Mouse (Mus musculus) forebrain, embryonic 15.5 days (tissue): Measurements from ENCODE around the gene Kcnk13. TPM values are rescaled to one million over a fixed set of nuclear protein-coding genes. Genes with fewer than 3 reads are reported as not detected.
A peak's percentile ranks its signal among the peaks of the same experiment; 100 is the strongest.

Experiments used
- ATAC-seq: fragments of 200-750 bp; cut with Nextera tagmentation; replicated peaks from 2 replicates; pipeline ENCODE4 v1.8.0; 2017; ENCODE audit warnings: mild to moderate bottlenecking, moderate TSS enrichment, moderate library complexity
- H3K27ac ChIP-seq: fragments of 300-500 bp; sonication (generic); replicated peaks from 2 replicates; pipeline ENCODE4 v1.5.1; 2015; ENCODE audit warnings: mild to moderate bottlenecking, inconsistent platforms
- H3K27me3 ChIP-seq: fragments of 300-500 bp; sonication (generic); 2 replicates; pipeline ENCODE4 v1.6.1; 2015; ENCODE audit warnings: inconsistent platforms
- H3K36me3 ChIP-seq: fragments of 300-500 bp; sonication (generic); 2 replicates; pipeline ENCODE4 v1.6.1; 2015; ENCODE audit warnings: mild to moderate bottlenecking, inconsistent platforms
- H3K4me1 ChIP-seq: fragments of 300-500 bp; sonication (generic); 2 replicates; pipeline ENCODE4 v1.6.1; 2015; ENCODE audit warnings: inconsistent platforms
- H3K4me2 ChIP-seq: fragments of 300-500 bp; sonication (generic); replicated peaks from 2 replicates; pipeline ENCODE4 v1.6.1; 2015; ENCODE audit warnings: mild to moderate bottlenecking, inconsistent platforms
- H3K4me3 ChIP-seq: fragments of 300-500 bp; sonication (generic); 2 replicates; pipeline ENCODE4 v1.5.1; 2015; ENCODE audit warnings: mild to moderate bottlenecking, inconsistent platforms
- H3K9ac ChIP-seq: fragments of 300-500 bp; sonication (generic); replicated peaks from 2 replicates; pipeline ENCODE4 v1.6.1; 2015; ENCODE audit warnings: mild to moderate bottlenecking, inconsistent platforms
- H3K9me3 ChIP-seq: fragments of 300-500 bp; sonication (generic); 2 replicates; pipeline ENCODE4 v1.6.1; 2016; ENCODE audit warnings: inconsistent platforms
- WGBS: fragments of 180-500 bp; shearing (Covaris S2); methylation state at CpG from one replicate; pipeline ENCODE4 v1.1.7; 2015; ENCODE audit warnings: mixed read lengths; 5-methylcytosine and 5-hydroxymethylcytosine counted together
- polyA plus RNA-seq: library from polyadenylated mRNA; unstranded; fragments of >200 nt; fragmentation: Nextera tagmentation; extraction: Ambion mirVana; gene quantifications from 2 replicates; pipeline ENCODE4 v1.2.1, GENCODE M21; 2015

Gene Kcnk13
- polyA plus RNA-seq, 1 experiment from 2014 or later, result 1.1 TPM

GRCm38 (mm10) chr12:99939179-99939578 is 25.1 kb upstream of the Kcnk13 start:
- no peak for ATAC-seq
- Histone ChIP-seq H3K27me3 (no peaks in the 10 kb centered on the region), H3K27ac (no peak overlapping the region), H3K4me1 (no peaks in the 10 kb centered on the region), H3K4me3 (no peak overlapping the region), H3K4me2 (no peak overlapping the region), H3K36me3 (peaks cover 12% of the 10 kb centered on the region; the same call in 1 of the 2 replicates), H3K9me3 (no peaks in the 10 kb centered on the region), H3K9ac (no peak overlapping the region)
- 86% methylated on average over 6 of the region's 6 CpGs for WGBS

- WGBS, result 84% methylated on average over 7 of the region's 7 CpGs
- Histone ChIP-seq H3K36me3 (peaks cover 18% of the 10 kb centered on the region; the same call in 1 of the 2 replicates), H3K27ac (no peak overlapping the region)
These were observed 23.6 kb upstream of the Kcnk13 start for GRCm38 (mm10) chr12:99940704-99941103.

GRCm38 (mm10) chr12:99942441-99942840 is 21.9 kb upstream of the Kcnk13 start:
- no peaks in the 10 kb centered on the region for H3K9me3 ChIP-seq
- H3K9ac ChIP-seq, result no peak overlapping the region
- H3K4me2 ChIP-seq, result no peak overlapping the region
- ATAC-seq, result no peak
- WGBS, result 93% methylated on average over 8 of the region's 8 CpGs
- H3K4me3 ChIP-seq, result no peak overlapping the region
- no peak overlapping the region for H3K27ac ChIP-seq
- H3K27me3 ChIP-seq, result no peaks in the 10 kb centered on the region
- H3K36me3 ChIP-seq, result peaks cover 20% of the 10 kb centered on the region
- no peaks in the 10 kb centered on the region for H3K4me1 ChIP-seq

More at GRCm38 (mm10) chr12:99940704-99941103, 23.6 kb upstream of the Kcnk13 start:
- Histone ChIP-seq H3K4me2 (no peak overlapping the region), H3K4me1 (no peaks in the 10 kb centered on the region), H3K9me3 (no peaks in the 10 kb centered on the region), H3K4me3 (no peak overlapping the region), H3K9ac (no peak overlapping the region), H3K27me3 (no peaks in the 10 kb centered on the region)
- no peak for ATAC-seq

DNA sequence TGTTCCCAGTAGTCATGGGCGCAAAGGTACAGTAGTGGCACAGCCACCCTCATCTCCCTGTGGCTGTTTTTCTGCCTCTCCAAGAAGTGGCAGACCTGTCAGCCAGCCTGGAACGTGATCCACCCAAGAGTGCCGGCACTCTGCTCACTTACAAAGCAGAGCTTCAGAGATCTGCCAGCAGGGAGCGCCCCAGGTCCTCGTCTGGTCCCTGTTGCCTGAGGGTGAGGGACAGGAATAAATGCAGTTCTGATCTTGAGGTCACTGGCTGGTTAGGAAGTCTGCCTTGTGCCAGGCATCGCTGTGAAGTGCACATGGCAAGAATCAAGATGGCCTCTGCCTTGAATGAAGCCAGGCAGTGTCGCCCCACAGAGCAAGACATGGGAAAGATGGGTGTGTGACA is 11.4 kb upstream of the Kcnk13 start:
- no peak for ATAC-seq

GRCm38 (mm10) chr12:99956411-99956810 is 7.9 kb upstream of the Kcnk13 start:
- no peak overlapping the region for H3K4me2 ChIP-seq
- no peak overlapping the region for H3K9ac ChIP-seq
- no peaks in the 10 kb centered on the region for H3K27me3 ChIP-seq
- H3K9me3 ChIP-seq, result no peaks in the 10 kb centered on the region
- H3K36me3 ChIP-seq, result peaks cover 8% of the 10 kb centered on the region; the same call in 1 of the 2 replicates
- WGBS, result 83% methylated on average over 7 of the region's 7 CpGs
- H3K27ac ChIP-seq, result no peak overlapping the region
- H3K4me1 ChIP-seq, result peaks cover 19% of the 10 kb centered on the region
- H3K4me3 ChIP-seq, result no peak overlapping the region
- ATAC-seq, result no peak

More for the DNA sequence above, 11.4 kb upstream of the Kcnk13 start:
- Histone ChIP-seq H3K27me3 (no peaks in the 10 kb centered on the region), H3K4me1 (peaks cover 2% of the 10 kb centered on the region; the same call in 1 of the 2 replicates), H3K9ac (no peak overlapping the region), H3K4me2 (no peak overlapping the region), H3K9me3 (no peaks in the 10 kb centered on the region), H3K4me3 (no peak overlapping the region), H3K36me3 (peaks cover 8% of the 10 kb centered on the region; the same call in 1 of the 2 replicates), H3K27ac (no peak overlapping the region)
- 56% methylated on average over 7 of the region's 7 CpGs for WGBS

DNA sequence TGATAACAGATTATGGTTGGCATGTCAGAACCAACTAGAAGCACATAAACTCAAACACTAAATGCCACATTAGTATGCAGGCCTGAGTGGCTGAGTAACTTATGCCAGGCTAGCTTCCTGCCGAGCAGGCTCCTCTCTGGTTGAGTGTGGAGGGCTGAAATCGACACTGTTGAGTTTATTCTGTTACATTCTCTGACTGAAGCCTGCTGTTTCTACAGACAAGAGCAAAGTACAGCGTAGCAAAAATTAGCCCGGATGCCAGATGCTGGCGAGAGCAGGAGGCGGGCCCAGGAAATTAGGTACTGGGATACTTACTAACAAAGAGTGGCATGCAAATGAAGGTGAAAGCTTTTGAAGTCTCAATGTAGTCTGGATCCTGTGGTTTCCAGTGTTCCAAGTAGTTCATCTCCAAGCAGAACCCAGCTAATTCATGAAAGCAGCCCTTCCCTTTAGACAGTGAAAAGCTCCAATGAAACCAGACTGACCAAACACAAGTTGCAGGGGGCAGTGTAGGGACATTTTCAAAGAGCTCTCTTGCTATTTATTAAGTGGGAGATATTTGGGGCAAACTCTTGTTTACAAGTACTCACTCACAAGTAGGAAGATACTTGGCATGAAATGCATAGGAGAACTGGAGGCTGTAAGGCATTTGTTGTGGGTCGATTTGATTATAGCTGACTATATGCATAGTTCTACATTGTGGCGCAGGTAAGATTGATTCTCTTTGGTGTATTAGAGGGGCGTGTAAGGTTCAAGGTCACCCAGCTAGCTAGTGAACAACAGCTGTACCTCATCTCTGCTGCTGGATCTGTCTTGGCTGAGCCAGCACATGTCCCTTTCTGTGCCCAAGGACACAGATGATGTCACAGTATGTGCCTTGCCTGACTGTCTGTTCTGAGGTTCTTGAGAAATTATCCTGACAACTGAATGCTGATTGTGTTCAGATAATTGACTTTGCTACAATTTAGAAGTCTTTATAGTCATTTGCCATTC is 5.9 kb upstream of the Kcnk13 start:
- Histone ChIP-seq H3K27ac (peak overlapping the region; percentile 39), H3K36me3 (peaks cover 5% of the 10 kb centered on the region; the same call in 1 of the 2 replicates), H3K27me3 (peaks cover 6% of the 10 kb centered on the region; the same call in 1 of the 2 replicates), H3K4me2 (no peak overlapping the region), H3K9me3 (no peaks in the 10 kb centered on the region), H3K9ac (no peak overlapping the region), H3K4me1 (peaks cover 19% of the 10 kb centered on the region), H3K4me3 (no peak overlapping the region)
- ATAC-seq, result peak; percentile 60
- WGBS, result 35% methylated on average over 9 of the region's 9 CpGs

DNA sequence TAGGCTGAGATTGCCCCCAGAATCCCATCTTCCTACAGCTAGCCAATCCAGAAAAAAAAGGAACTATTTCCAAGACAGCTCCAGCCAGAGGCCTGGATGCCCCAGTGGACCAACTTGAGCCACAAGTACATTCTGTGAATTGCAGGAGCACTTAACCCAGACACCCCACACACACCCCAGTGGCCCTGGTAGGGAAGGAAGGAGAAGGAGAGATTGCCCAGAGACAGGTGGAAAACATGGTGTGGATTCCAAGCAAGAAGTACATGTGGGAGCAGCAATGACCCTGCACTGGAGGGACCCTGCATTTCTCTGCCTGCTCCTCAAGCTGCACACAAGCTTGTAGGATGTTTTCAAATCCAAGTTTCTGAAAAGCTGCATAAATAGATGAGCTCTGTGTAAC is 5.0 kb upstream of the Kcnk13 start:
- Histone ChIP-seq H3K4me3 (no peak overlapping the region), H3K36me3 (peaks cover 5% of the 10 kb centered on the region; the same call in 1 of the 2 replicates), H3K4me2 (no peak overlapping the region), H3K27ac (no peak overlapping the region), H3K4me1 (peaks cover 21% of the 10 kb centered on the region), H3K27me3 (peaks cover 16% of the 10 kb centered on the region), H3K9me3 (no peaks in the 10 kb centered on the region), H3K9ac (no peak overlapping the region)
- ATAC-seq, result no peak

DNA sequence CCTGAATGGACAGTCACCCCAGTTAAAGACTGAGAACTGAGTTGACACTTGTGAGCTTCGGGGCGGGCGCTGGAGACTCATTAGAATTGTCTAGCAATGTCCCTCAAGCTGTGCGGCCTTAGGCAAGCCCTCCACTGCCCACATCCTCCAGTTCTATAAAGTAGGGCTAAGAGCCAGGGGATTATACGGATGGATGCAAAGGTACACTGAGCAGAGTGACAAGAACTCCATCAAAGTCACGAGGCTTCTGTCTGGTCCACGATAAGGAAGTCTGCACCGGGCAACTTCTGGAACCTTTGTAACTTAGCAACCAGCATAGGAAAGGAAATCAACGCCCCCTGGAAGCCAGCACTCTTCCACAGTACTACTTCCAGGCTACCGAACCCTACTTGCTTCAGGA is 4.4 kb upstream of the Kcnk13 start:
- Histone ChIP-seq H3K4me2 (no peak overlapping the region), H3K36me3 (peaks cover 5% of the 10 kb centered on the region; the same call in 1 of the 2 replicates), H3K27ac (no peak overlapping the region), H3K27me3 (peaks cover 22% of the 10 kb centered on the region), H3K9ac (no peak overlapping the region), H3K4me3 (no peak overlapping the region), H3K9me3 (no peaks in the 10 kb centered on the region), H3K4me1 (peaks cover 28% of the 10 kb centered on the region)
- 7% methylated on average over 10 of the region's 10 CpGs for WGBS
- ATAC-seq, result peak; percentile 47; the same call in 1 of the 2 replicates

GRCm38 (mm10) chr12:99960675-99961074 is 3.6 kb upstream of the Kcnk13 start:
- Histone ChIP-seq H3K27ac (no peak overlapping the region), H3K4me2 (no peak overlapping the region), H3K36me3 (no peaks in the 10 kb centered on the region), H3K27me3 (peaks cover 27% of the 10 kb centered on the region), H3K9me3 (no peaks in the 10 kb centered on the region), H3K4me3 (no peak overlapping the region), H3K4me1 (peaks cover 34% of the 10 kb centered on the region), H3K9ac (no peak overlapping the region)
- WGBS, result 95% methylated on average over 7 of the region's 7 CpGs
- ATAC-seq, result no peak

GRCm38 (mm10) chr12:99965203-99966115 is 1.2 kb downstream of the Kcnk13 start:
- ATAC-seq, result peak; percentile 57

DNA sequence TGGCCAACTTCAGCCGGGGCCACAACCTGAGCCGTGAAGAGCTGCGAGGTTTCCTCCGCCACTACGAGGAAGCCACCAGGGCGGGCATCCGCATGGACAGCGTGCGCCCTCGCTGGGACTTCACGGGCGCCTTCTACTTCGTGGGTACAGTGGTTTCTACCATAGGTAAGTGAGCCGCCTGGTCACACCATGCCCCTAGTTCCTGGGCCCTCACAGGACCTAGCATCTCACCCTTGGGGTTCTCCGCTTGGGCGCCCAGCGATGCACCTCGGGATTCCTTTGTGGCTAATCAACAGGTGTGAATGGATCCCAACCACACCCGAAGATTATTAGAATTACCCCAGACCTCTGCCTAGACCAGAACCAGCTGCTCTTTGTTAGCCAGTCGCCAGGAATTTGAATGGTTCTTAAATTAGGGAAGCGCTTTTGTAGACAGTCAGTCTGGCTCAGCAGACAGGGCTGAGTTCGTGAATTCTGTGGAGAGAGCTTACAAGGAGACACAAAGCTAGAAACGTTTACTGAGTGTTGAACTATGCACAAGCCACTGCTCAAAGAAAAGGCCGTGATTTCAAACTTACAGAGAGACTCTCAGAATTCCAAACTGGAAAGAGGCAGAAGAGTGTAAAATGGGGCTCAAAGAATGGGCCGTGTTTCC is 1.9 kb downstream of the Kcnk13 start:
- Histone ChIP-seq H3K4me3 (peak overlapping the region; percentile 47), H3K9me3 (no peaks in the 10 kb centered on the region), H3K36me3 (no peaks in the 10 kb centered on the region), H3K4me2 (peak overlapping the region; percentile 78), H3K27ac (no peak overlapping the region), H3K27me3 (peaks cover 58% of the 10 kb centered on the region), H3K4me1 (peaks cover 31% of the 10 kb centered on the region), H3K9ac (peak overlapping the region; percentile 44)
- ATAC-seq, result peak; percentile 26; the same call in 1 of the 2 replicates
- WGBS, result 5% methylated on average over 25 of the region's 25 CpGs

More at GRCm38 (mm10) chr12:99965203-99966115, 1.2 kb downstream of the Kcnk13 start:
- peaks cover 58% of the 10 kb centered on the region for H3K27me3 ChIP-seq
- H3K4me2 ChIP-seq, result peak overlapping the region; percentile 78
- peaks cover 31% of the 10 kb centered on the region for H3K4me1 ChIP-seq
- H3K9ac ChIP-seq, result peak overlapping the region; percentile 44
- H3K9me3 ChIP-seq, result no peaks in the 10 kb centered on the region
- WGBS, result under 1% methylated on average over 76 of the region's 77 CpGs
- H3K4me3 ChIP-seq, result peak overlapping the region; percentile 47
- H3K27ac ChIP-seq, result no peak overlapping the region
- H3K36me3 ChIP-seq, result no peaks in the 10 kb centered on the region
